Mouse (Mus musculus): ENCODE data around the gene Bmi1.

DNA sequence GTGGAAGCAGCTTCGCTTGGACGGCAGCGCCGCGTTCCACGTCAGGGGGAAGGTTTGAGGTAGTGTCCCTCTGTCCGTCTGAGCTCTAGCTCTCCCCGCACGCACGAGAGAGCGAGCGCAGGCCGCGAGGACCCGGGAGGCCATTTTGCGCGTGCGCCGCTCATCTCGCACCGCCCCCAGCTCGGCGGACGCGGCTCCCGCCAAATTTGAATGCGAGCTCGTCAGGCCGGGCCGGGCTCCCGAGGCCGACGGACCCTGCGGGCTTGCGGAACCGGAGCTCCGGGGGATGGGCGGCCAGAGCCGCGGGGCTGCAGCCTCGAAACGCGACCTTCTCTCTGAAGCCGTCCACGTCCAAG is 11.9 kb downstream of the Bmi1 start:
- TF ChIP-seq CTCF (conservative IDR thresholded peaks at IDR 0.05; ENCODE audit: low read length), result no peak
- TF ChIP-seq NANOG (IDR thresholded peaks at IDR 0.05; ENCODE audit: borderline replicate concordance, low read length), result no peak
- no peak for TF ChIP-seq POU5F1 (IDR thresholded peaks at IDR 0.05; ENCODE audit: borderline replicate concordance, low read length)

Measured in E14TG2a.4 (cell line).